In the genomic region with DNA sequence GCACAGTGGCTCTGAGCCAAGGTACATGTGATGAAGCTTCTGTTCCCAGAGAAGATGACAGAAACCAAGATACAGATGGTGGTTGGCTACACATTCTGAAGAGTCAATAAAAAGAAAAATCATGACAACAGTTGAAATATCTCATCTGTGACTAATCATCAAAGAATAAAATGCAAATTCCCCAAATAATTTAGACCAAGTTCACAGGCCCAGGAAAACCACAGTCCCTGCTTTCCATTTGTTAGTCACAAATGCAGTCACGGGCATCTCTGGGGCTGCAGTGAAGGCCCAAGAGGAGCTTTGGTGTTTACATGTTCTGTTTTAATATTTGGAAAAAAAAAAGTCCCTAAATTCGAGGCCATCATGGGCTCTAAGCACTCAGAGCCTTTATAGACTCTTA, we compare ENCODE assay signal across 21 mouse cellular contexts.
"Had no signal": no experiment of that assay in that cellular context is flagged by ENCODE, and none has a peak within 500 bp of the region (broad histone marks: within the 10 kb centered on the region; RNA-seq: fewer than 3 reads in every experiment).

No protein-coding gene starts in this region.

- H3K27me3 ChIP-seq: liver, embryonic 13.5 days; megakaryocyte, embryonic 14.5 days; midbrain, embryonic 12.5 days; midbrain, embryonic 15.5 days; neural tube, embryonic 12.5 days; neural tube, embryonic 15.5 days had no signal

- H3K4me2 ChIP-seq: liver, embryonic 13.5 days; midbrain, embryonic 12.5 days; midbrain, embryonic 15.5 days; neural tube, embryonic 12.5 days; neural tube, embryonic 15.5 days had no signal

- DNase-seq: kidney, adult 8-10 months; kidney, postnatal 25 days; layer of hippocampus, postnatal 36 days; liver, embryonic 13.5 days; lung, adult 2 months; lung, postnatal 36 days; right cerebral cortex, adult 18-20 months; right cerebral cortex, postnatal 14 days; right cerebral cortex, postnatal 4 days; thymus, adult 2 months; thymus, postnatal 14 days; thymus, postnatal 4 days had no signal

- ATAC-seq: lung, postnatal 0 days; midbrain, embryonic 15.5 days had no signal

- H3K27ac ChIP-seq: layer of hippocampus, adult 2 months; left cerebral cortex, adult 2 months; liver, embryonic 13.5 days; midbrain, embryonic 12.5 days; midbrain, embryonic 15.5 days; neural tube, embryonic 12.5 days; neural tube, embryonic 15.5 days; stomach, postnatal 0 days had no signal

- H3K36me3 ChIP-seq: liver, embryonic 13.5 days; midbrain, embryonic 12.5 days; midbrain, embryonic 15.5 days; neural tube, embryonic 12.5 days; neural tube, embryonic 15.5 days had no signal

- H3K4me1 ChIP-seq: liver, embryonic 13.5 days; megakaryocyte, embryonic 14.5 days; midbrain, embryonic 15.5 days; neural tube, embryonic 12.5 days; neural tube, embryonic 15.5 days had no signal

- H3K9me3 ChIP-seq: liver, embryonic 13.5 days; midbrain, embryonic 15.5 days; neural tube, embryonic 15.5 days had no signal

- H3K9ac ChIP-seq: liver, embryonic 13.5 days; midbrain, embryonic 12.5 days; midbrain, embryonic 15.5 days; neural tube, embryonic 12.5 days; neural tube, embryonic 15.5 days had no signal

- H3K4me3 ChIP-seq: layer of hippocampus, adult 2 months; left cerebral cortex, adult 2 months; liver, embryonic 13.5 days; megakaryocyte, embryonic 14.5 days; midbrain, embryonic 12.5 days; midbrain, embryonic 15.5 days; neural tube, embryonic 12.5 days; neural tube, embryonic 15.5 days had no signal
